Mouse (Mus musculus) CH12.LX (cell line): Measurements from ENCODE around the gene Mitf. TPM values are rescaled to one million over a fixed set of nuclear protein-coding genes. Genes with fewer than 3 reads are reported as not detected.

Source experiments
- DNase-seq: peaks from one replicate; pipeline ENCODE4 v3.0.0-alpha.2; 2013; ENCODE audit errors: extremely low read depth
- H3K27ac ChIP-seq: 2 replicates; pipeline ENCODE4 v1.5.1; 2012; ENCODE audit warnings: low read depth, mild to moderate bottlenecking, control low read depth, moderate library complexity; ENCODE audit not compliant: insufficient read depth
- H3K27me3 ChIP-seq: replicated peaks from 2 replicates; pipeline ENCODE3; 2012; ENCODE audit warnings: inconsistent platforms
- H3K36me3 ChIP-seq, 2 experiments: replicated peaks in 1 of 2; 2 replicates each; pipeline versions ENCODE3 to v1.6.1; 2012; ENCODE audit warnings: inconsistent platforms in 1 of 2, low read length in 1 of 2, mild to moderate bottlenecking in 1 of 2, mixed read lengths in 1 of 2, moderate library complexity in 1 of 2; ENCODE audit not compliant: control insufficient read depth in 1 of 2, insufficient read depth in 1 of 2
- H3K4me1 ChIP-seq, 2 experiments: 2 replicates each; pipeline ENCODE4 v1.6.1; 2012; ENCODE audit warnings: inconsistent platforms in 1 of 2, moderate library complexity in 1 of 2; ENCODE audit not compliant: insufficient read depth in 2 of 2, control insufficient read depth in 1 of 2
- H3K4me2 ChIP-seq: 2 replicates; pipeline ENCODE4 v1.6.1; 2012; ENCODE audit warnings: low read depth, mild to moderate bottlenecking, control low read depth; ENCODE audit not compliant: poor library complexity, insufficient read depth, severe bottlenecking
- H3K4me3 ChIP-seq, 3 experiments: fragments of 150-350 bp in 1 of 3; sonication (generic) in 1 of 3; replicated peaks in 1 of 3; 2 replicates each; pipeline versions ENCODE3 to v1.5.1; 2011 to 2012; ENCODE audit warnings: low read depth in 2 of 3, low read length in 2 of 3, mild to moderate bottlenecking in 2 of 3, moderate library complexity in 2 of 3, control low read depth in 1 of 3, improper control_type of control experiment in 1 of 3, inconsistent platforms in 1 of 3, mixed read lengths in 1 of 3; ENCODE audit not compliant: poor library complexity in 1 of 3
- H3K79me2 ChIP-seq: replicated peaks from 2 replicates; pipeline ENCODE4 v1.6.1; 2012; ENCODE audit warnings: mild to moderate bottlenecking, moderate library complexity; ENCODE audit not compliant: control insufficient read depth, poor library complexity, insufficient read depth, severe bottlenecking; ENCODE audit errors: extremely low read depth
- H3K9ac ChIP-seq: 2 replicates; pipeline ENCODE4 v1.6.1; 2012; ENCODE audit warnings: low read depth, mild to moderate bottlenecking, control low read depth, moderate library complexity; ENCODE audit not compliant: insufficient read depth
- H3K9me3 ChIP-seq: replicated peaks from 2 replicates; pipeline ENCODE3; 2012; ENCODE audit warnings: low read length, inconsistent platforms, mixed read lengths
- CHD2 ChIP-seq: IDR thresholded peaks from 2 replicates; pipeline ENCODE4 v1.6.1; 2011; ENCODE audit warnings: low read length, improper control_type of control experiment
- CTCF ChIP-seq, 2 experiments: IDR thresholded peaks in 1 of 2; conservative IDR thresholded peaks in 1 of 2; 2 replicates each; pipeline ENCODE4 v1.5.1; 2011 to 2012; ENCODE audit warnings: low read depth in 2 of 2, low read length in 2 of 2, improper control_type of control experiment in 1 of 2, inconsistent platforms in 1 of 2, mild to moderate bottlenecking in 1 of 2, moderate library complexity in 1 of 2
- E2F4 ChIP-seq: IDR thresholded peaks from 2 replicates; pipeline ENCODE4 v1.6.1; 2011; ENCODE audit warnings: low read depth, low read length, improper control_type of control experiment; ENCODE audit not compliant: insufficient replicate concordance
- ELF1 ChIP-seq: IDR thresholded peaks from 2 replicates; pipeline ENCODE4 v1.6.1; 2014; ENCODE audit warnings: low read depth, mild to moderate bottlenecking, inconsistent platforms, low read length, improper control_type of control experiment
- EP300 ChIP-seq: IDR thresholded peaks from 2 replicates; pipeline ENCODE4 v1.6.1; 2011; ENCODE audit warnings: low read length, improper control_type of control experiment
- GABPA ChIP-seq: IDR thresholded peaks from 2 replicates; pipeline ENCODE4 v1.6.1; 2012; ENCODE audit warnings: low read depth, low read length, improper control_type of control experiment, inconsistent platforms; ENCODE audit not compliant: insufficient replicate concordance
- HCFC1 ChIP-seq: IDR thresholded peaks from 2 replicates; pipeline ENCODE4 v1.6.1; 2012; ENCODE audit warnings: low read depth, mild to moderate bottlenecking, inconsistent platforms, low read length, improper control_type of control experiment
- IRF4 ChIP-seq: IDR thresholded peaks from 2 replicates; pipeline ENCODE4 v1.6.1; 2014; ENCODE audit warnings: low read depth, mild to moderate bottlenecking, inconsistent platforms, low read length, improper control_type of control experiment
- JUN ChIP-seq: IDR thresholded peaks from 2 replicates; pipeline ENCODE4 v1.6.1; 2011; ENCODE audit warnings: low read depth, mild to moderate bottlenecking, low read length, improper control_type of control experiment, moderate library complexity; ENCODE audit not compliant: insufficient read depth
- JUND ChIP-seq: conservative IDR thresholded peaks from 2 replicates; pipeline ENCODE4 v1.6.1; 2011; ENCODE audit warnings: low read depth, low read length, improper control_type of control experiment
- MAFK ChIP-seq: IDR thresholded peaks from 2 replicates; pipeline ENCODE4 v1.6.1; 2011; ENCODE audit warnings: low read length, improper control_type of control experiment; ENCODE audit not compliant: insufficient replicate concordance
- MAX ChIP-seq: IDR thresholded peaks from 2 replicates; pipeline ENCODE4 v1.6.1; 2011; ENCODE audit warnings: low read length, improper control_type of control experiment
- MXI1 ChIP-seq: IDR thresholded peaks from 2 replicates; pipeline ENCODE4 v1.6.1; 2011; ENCODE audit warnings: mild to moderate bottlenecking, low read depth, low read length, improper control_type of control experiment
- NRF1 ChIP-seq: IDR thresholded peaks from 2 replicates; pipeline ENCODE4 v1.6.1; 2014; ENCODE audit warnings: low read depth, mild to moderate bottlenecking, inconsistent platforms, low read length, improper control_type of control experiment, moderate library complexity
- PAX5 ChIP-seq: IDR thresholded peaks from 2 replicates; pipeline ENCODE4 v1.6.1; 2012; ENCODE audit warnings: low read length, inconsistent platforms, mixed read lengths
- POLR2AphosphoS2 ChIP-seq: IDR thresholded peaks from 2 replicates; pipeline ENCODE4 v1.6.1; 2011; ENCODE audit warnings: low read depth, low read length, improper control_type of control experiment
- RAD21 ChIP-seq: IDR thresholded peaks from 2 replicates; pipeline ENCODE4 v1.6.1; 2011; ENCODE audit warnings: low read depth, mild to moderate bottlenecking, low read length, improper control_type of control experiment, moderate library complexity
- SMC3 ChIP-seq: IDR thresholded peaks from 2 replicates; pipeline ENCODE4 v1.6.1; 2011; ENCODE audit warnings: low read depth, low read length, improper control_type of control experiment
- TBP ChIP-seq: conservative IDR thresholded peaks from 2 replicates; pipeline ENCODE4 v1.6.1; 2011; ENCODE audit warnings: low read depth, low read length, improper control_type of control experiment
- UBTF ChIP-seq: IDR thresholded peaks from 2 replicates; pipeline ENCODE4 v1.6.1; 2012; ENCODE audit warnings: low read depth, mild to moderate bottlenecking, inconsistent platforms, low read length, improper control_type of control experiment, moderate library complexity
- USF1 ChIP-seq: IDR thresholded peaks from 2 replicates; pipeline ENCODE4 v1.6.1; 2014; ENCODE audit warnings: low read depth, mild to moderate bottlenecking, inconsistent platforms, low read length, improper control_type of control experiment
- ZKSCAN1 ChIP-seq: IDR thresholded peaks from 2 replicates; pipeline ENCODE4 v1.6.1; 2012; ENCODE audit warnings: low read depth, inconsistent platforms, low read length, improper control_type of control experiment, borderline replicate concordance
- dilution Hi-C: fragments of 300-500 bp; cut with MboI; formaldehyde crosslinking; loops from 2 replicates; pipeline ENCODE4 v1.14.3; 2020; ENCODE audit warnings: low sequenced_read_pairs; ENCODE audit not compliant: extremely low pct_unique_long_range_greater_than_20kb, extremely low pct_ligation_motif_present
- in situ Hi-C: fragments of 300-500 bp; cut with MboI; formaldehyde crosslinking; loops from 3 replicates; pipeline ENCODE4 v1.14.3; 2019; ENCODE audit warnings: low sequenced_read_pairs, low pct_ligation_motif_present, low pct_unique_long_range_greater_than_20kb, mixed read lengths
- polyA plus RNA-seq: library from polyadenylated mRNA; unstranded; fragments of >175 nt; gene quantifications from 2 replicates; pipeline ENCODE4 v1.2.1, GENCODE M21; 2012; ENCODE audit warnings: low read depth; ENCODE audit not compliant: insufficient read length
- total RNA-seq, 2 experiments: library from RNA; depleted of rRNA; stranded (reverse); fragments of 300-350 nt in 1 of 2; fragments of >200 nt in 1 of 2; gene quantifications; 2 replicates each; pipeline ENCODE4 v1.2.3; 2012 to 2014

Gene Mitf
- total and polyA plus RNA-seq, 3 experiments: 3.4 to 4.7 (median 3.6) TPM

DNA sequence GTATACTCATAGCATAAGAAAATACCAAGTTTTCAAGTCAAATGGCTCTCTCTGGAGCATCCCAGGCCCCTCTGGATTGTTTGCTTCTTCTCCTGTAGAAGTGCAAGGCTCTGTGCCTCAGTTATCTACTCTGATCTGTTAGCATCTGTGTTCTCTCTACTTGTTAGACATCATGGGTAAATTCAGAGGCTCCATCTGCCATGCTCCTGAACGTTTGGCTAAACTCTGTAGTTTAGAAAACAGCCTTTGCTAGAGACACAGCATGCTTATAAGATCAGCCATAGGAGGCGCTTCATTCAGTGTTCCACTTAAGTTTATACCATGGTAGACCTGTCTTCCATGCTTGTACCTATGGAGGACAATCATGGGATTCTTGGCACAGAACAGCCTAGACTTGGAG is 39.0 kb upstream of the Mitf start:
- in situ Hi-C loops (no loop called here), dilution Hi-C loops (no loop called here)
- Histone ChIP-seq H3K79me2 (no peaks in the 10 kb centered on the region), H3K4me1 (no peaks in the 10 kb centered on the region), H3K9me3 (no peaks in the 10 kb centered on the region), H3K9ac (no peak overlapping the region), H3K36me3 (no peaks in the 10 kb centered on the region), H3K27me3 (no peaks in the 10 kb centered on the region), H3K4me3 (no peak overlapping the region), H3K4me2 (no peak overlapping the region), H3K27ac (no peak overlapping the region)
- no peak for TF ChIP-seq HCFC1
- no peak for TF ChIP-seq UBTF
- no peak for TF ChIP-seq ELF1
- no peak for TF ChIP-seq TBP
- DNase-seq: no peak

DNA sequence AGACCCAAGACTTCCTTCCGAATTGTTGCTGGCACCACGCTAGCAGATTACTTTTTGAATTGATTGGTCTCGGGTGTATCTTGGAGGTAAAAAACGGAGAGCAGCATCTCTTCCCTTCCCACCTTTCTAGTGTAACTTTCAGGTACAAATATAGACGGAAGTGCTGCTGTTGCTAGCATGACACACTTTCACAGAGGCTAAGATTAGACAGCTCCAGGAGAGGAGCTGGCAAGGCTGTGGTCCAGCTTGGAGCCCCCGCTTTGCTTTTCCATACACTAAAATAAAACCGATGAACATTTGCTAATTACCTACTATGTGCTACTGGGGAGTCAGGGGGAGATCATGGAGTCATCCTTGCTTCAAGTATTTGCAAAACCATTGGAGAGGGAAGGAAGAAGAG is 37.3 kb upstream of the Mitf start:
- Histone ChIP-seq H3K27ac (no peak overlapping the region), H3K79me2 (no peaks in the 10 kb centered on the region), H3K9ac (no peak overlapping the region), H3K4me2 (no peak overlapping the region), H3K9me3 (no peaks in the 10 kb centered on the region), H3K36me3 (no peaks in the 10 kb centered on the region), H3K4me1 (no peaks in the 10 kb centered on the region), H3K27me3 (no peaks in the 10 kb centered on the region), H3K4me3 (no peak overlapping the region)
- DNase-seq: no peak
- dilution Hi-C loops (no loop called here), in situ Hi-C loops (no loop called here)
- TF ChIP-seq E2F4 (no peak), GABPA (no peak), JUND (no peak)

GRCm38 (mm10) chr6:97781316-97781715 is 25.5 kb upstream of the Mitf start:
- dilution Hi-C loops: no loop called here
- no peak for TF ChIP-seq TBP
- no peak overlapping the region for H3K9ac ChIP-seq

DNA sequence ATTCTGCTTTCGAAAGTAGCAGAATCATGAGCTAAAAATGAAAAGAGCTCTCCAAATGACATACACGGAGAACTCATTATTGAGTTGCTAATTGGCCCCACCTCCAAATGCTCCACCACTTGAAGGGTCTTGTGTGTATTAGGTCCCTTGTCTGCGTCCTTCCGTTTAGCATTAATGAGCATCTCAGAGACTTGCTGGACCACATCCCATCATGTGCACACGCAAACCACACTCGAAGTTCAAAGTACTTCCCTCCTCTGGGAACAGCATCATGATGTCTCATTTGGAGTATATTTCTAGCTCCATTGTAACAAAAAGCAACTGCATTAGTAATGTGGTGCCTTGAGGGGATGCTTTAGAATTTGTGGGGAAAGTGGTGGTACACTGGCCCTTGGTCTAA is 24.6 kb upstream of the Mitf start:
- Histone ChIP-seq H3K27ac (no peak overlapping the region), H3K79me2 (no peaks in the 10 kb centered on the region), H3K9me3 (no peaks in the 10 kb centered on the region), H3K36me3 (no peaks in the 10 kb centered on the region), H3K4me3 (no peak overlapping the region), H3K4me1 (no peaks in the 10 kb centered on the region), H3K9ac (no peak overlapping the region), H3K27me3 (no peaks in the 10 kb centered on the region), H3K4me2 (no peak overlapping the region)
- in situ Hi-C loops (no loop called here), dilution Hi-C loops (no loop called here)
- DNase-seq: no peak
- no peak for TF ChIP-seq JUN
- no peak for TF ChIP-seq RAD21
- TF ChIP-seq MAFK: no peak
- TF ChIP-seq EP300: no peak
- TF ChIP-seq IRF4: no peak
- TF ChIP-seq CTCF (conservative IDR thresholded peaks at IDR 0.05 in 1 of 2, IDR thresholded peaks at IDR 0.05 in 1 of 2; ENCODE audit: low read depth in 2 of 2, low read length in 2 of 2): no peak
- TF ChIP-seq USF1: no peak
- TF ChIP-seq ZKSCAN1: no peak
- no peak for TF ChIP-seq MXI1
- TF ChIP-seq POLR2AphosphoS2: no peak
- TF ChIP-seq SMC3: no peak
- no peak for TF ChIP-seq UBTF
- no peak for TF ChIP-seq NRF1
- TF ChIP-seq MAX: no peak
- TF ChIP-seq CHD2: no peak
- TF ChIP-seq PAX5: no peak

More at GRCm38 (mm10) chr6:97781316-97781715, 25.5 kb upstream of the Mitf start:
- no peaks in the 10 kb centered on the region for H3K4me1 ChIP-seq
- H3K36me3 ChIP-seq: no peaks in the 10 kb centered on the region
- in situ Hi-C loops: no loop called here
- no peaks in the 10 kb centered on the region for H3K27me3 ChIP-seq
- H3K9me3 ChIP-seq: no peaks in the 10 kb centered on the region
- H3K4me3 ChIP-seq: no peak overlapping the region
- H3K4me2 ChIP-seq: no peak overlapping the region
- DNase-seq: no peak
- H3K27ac ChIP-seq: no peak overlapping the region
- H3K79me2 ChIP-seq: no peaks in the 10 kb centered on the region
